Mouse (Mus musculus): ENCODE data around the gene Ccdc102a.

- TF ChIP-seq CTCF (IDR thresholded peaks at IDR 0.05) (no peak), POLR2A (IDR thresholded peaks at IDR 0.05; ENCODE audit: insufficient read depth, low read depth, low read length) (no peak), EP300 (IDR thresholded peaks at IDR 0.05; ENCODE audit: insufficient read depth, low read depth, low read length) (no peak)
Measured at GRCm38 (mm10) chr8:94967554-94967953, 49.7 kb upstream of the Ccdc102a start.
